Mouse (Mus musculus): ENCODE data around the gene Slc44a1. TPM values are rescaled to one million over a fixed set of nuclear protein-coding genes. Genes with fewer than 3 reads are reported as not detected.
A peak's percentile ranks its signal among the peaks of the same experiment; 100 is the strongest.

Gene Slc44a1
- polyA plus RNA-seq, 1 experiment from 2014 or later: 10.8 TPM

- WGBS: 85% methylated on average over 6 of the region's 6 CpGs
- DNase-seq (ENCODE audit: low spot score): no peak
- H3K4me3 ChIP-seq: no peak overlapping the region
These were observed 179.9 kb downstream of the Slc44a1 start for GRCm38 (mm10) chr4:53620104-53620503.

GRCm38 (mm10) chr4:53621084-53621483 is 180.9 kb downstream of the Slc44a1 start:
- H3K4me1 ChIP-seq (replicated peaks): peaks cover 13% of the 10 kb centered on the region
- H3K27me3 ChIP-seq (ENCODE audit: insufficient read depth, poor library complexity, severe bottlenecking): no peaks in the 10 kb centered on the region
- H3K36me3 ChIP-seq: no peaks in the 10 kb centered on the region
- H3K9me3 ChIP-seq: no peaks in the 10 kb centered on the region
- H3K27ac ChIP-seq: no peak overlapping the region
- no peak overlapping the region for H3K4me3 ChIP-seq
- WGBS: 81% methylated on average over 6 of the region's 6 CpGs
- no peak for DNase-seq (ENCODE audit: low spot score)

More at GRCm38 (mm10) chr4:53620104-53620503, 179.9 kb downstream of the Slc44a1 start:
- Histone ChIP-seq H3K36me3 (no peaks in the 10 kb centered on the region), H3K27me3 (ENCODE audit: insufficient read depth, poor library complexity, severe bottlenecking) (no peaks in the 10 kb centered on the region), H3K4me1 (replicated peaks) (peaks cover 10% of the 10 kb centered on the region), H3K9me3 (no peaks in the 10 kb centered on the region), H3K27ac (no peak overlapping the region)

DNA sequence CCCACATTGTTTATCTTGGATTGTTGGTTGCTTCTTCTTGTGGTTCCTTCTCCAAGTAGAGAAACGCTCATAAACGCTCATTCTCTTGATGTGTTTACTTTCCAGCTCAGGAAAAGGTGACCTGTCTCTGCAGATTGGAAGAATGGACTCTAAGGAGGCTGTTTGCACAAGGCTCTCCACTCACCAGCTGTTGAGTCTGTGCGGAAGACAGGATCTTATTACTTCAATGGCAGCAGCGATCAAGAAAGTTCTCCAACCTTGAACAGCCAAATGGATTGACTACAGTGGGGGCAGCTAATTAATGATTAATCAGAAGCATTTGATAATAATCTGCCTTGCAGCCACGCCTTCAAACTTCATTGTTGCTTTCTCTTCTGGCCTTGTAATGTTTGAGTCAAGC is 181.3 kb downstream of the Slc44a1 start:
- no peaks in the 10 kb centered on the region for H3K9me3 ChIP-seq
- H3K4me3 ChIP-seq: no peak overlapping the region
- H3K27ac ChIP-seq: no peak overlapping the region
- 81% methylated on average over 5 of the region's 5 CpGs for WGBS
- no peaks in the 10 kb centered on the region for H3K27me3 ChIP-seq (ENCODE audit: insufficient read depth, poor library complexity, severe bottlenecking)
- DNase-seq (ENCODE audit: low spot score): no peak
- no peaks in the 10 kb centered on the region for H3K36me3 ChIP-seq
- H3K4me1 ChIP-seq (replicated peaks): peaks cover 13% of the 10 kb centered on the region

- H3K27me3 ChIP-seq (ENCODE audit: insufficient read depth, poor library complexity, severe bottlenecking): no peaks in the 10 kb centered on the region
- H3K9me3 ChIP-seq: no peaks in the 10 kb centered on the region
- DNase-seq (ENCODE audit: low spot score): no peak
- no peak overlapping the region for H3K4me3 ChIP-seq
- H3K27ac ChIP-seq: no peak overlapping the region
- no peaks in the 10 kb centered on the region for H3K36me3 ChIP-seq
- H3K4me1 ChIP-seq (replicated peaks): peaks cover 14% of the 10 kb centered on the region
- 83% methylated on average over 1 of the region's 1 CpGs for WGBS
These were observed 183.5 kb downstream of the Slc44a1 start for GRCm38 (mm10) chr4:53623711-53624110.

- no peak overlapping the region for H3K27ac ChIP-seq
- WGBS: 51% methylated on average over 4 of the region's 4 CpGs
These were observed 184.6 kb downstream of the Slc44a1 start for GRCm38 (mm10) chr4:53624816-53625215.

DNA sequence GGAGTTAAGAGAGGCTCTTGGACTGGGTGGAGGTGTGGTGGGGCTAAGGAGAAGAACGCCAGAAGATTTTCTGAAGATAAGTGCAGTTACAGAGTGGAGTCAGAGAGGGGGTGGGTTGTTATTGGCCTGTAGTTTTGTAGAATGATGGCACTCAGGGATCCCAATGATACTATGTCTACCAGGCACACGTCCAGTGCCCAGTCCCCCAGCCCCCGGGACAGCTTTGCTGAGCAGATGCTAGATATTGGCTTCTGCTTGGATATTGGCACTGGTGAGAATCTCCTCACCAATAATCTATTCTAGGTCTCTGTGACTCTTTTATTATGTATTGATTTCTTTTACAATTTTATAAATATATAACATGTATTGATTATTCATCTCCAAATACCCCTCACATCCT is 185.1 kb downstream of the Slc44a1 start:
- no peak for DNase-seq (ENCODE audit: low spot score)
- H3K4me3 ChIP-seq: no peak overlapping the region
- WGBS: 87% methylated on average over 3 of the region's 3 CpGs
- peaks cover 18% of the 10 kb centered on the region for H3K4me1 ChIP-seq (replicated peaks)
- H3K27me3 ChIP-seq (ENCODE audit: insufficient read depth, poor library complexity, severe bottlenecking): no peaks in the 10 kb centered on the region
- H3K27ac ChIP-seq: no peak overlapping the region
- no peaks in the 10 kb centered on the region for H3K36me3 ChIP-seq
- no peaks in the 10 kb centered on the region for H3K9me3 ChIP-seq

More at GRCm38 (mm10) chr4:53624816-53625215, 184.6 kb downstream of the Slc44a1 start:
- Histone ChIP-seq H3K27me3 (ENCODE audit: insufficient read depth, poor library complexity, severe bottlenecking) (no peaks in the 10 kb centered on the region), H3K4me1 (replicated peaks) (peaks cover 18% of the 10 kb centered on the region), H3K36me3 (no peaks in the 10 kb centered on the region), H3K9me3 (no peaks in the 10 kb centered on the region), H3K4me3 (no peak overlapping the region)
- DNase-seq (ENCODE audit: low spot score): no peak

GRCm38 (mm10) chr4:53628924-53629323 is 188.7 kb downstream of the Slc44a1 start:
- no peak for DNase-seq (ENCODE audit: low spot score)
- Histone ChIP-seq H3K4me3 (no peak overlapping the region), H3K9me3 (no peaks in the 10 kb centered on the region), H3K27ac (no peak overlapping the region), H3K36me3 (no peaks in the 10 kb centered on the region), H3K4me1 (replicated peaks) (peaks cover 45% of the 10 kb centered on the region), H3K27me3 (ENCODE audit: insufficient read depth, poor library complexity, severe bottlenecking) (no peaks in the 10 kb centered on the region)
- WGBS: 57% methylated on average over 4 of the region's 4 CpGs

GRCm38 (mm10) chr4:53630963-53631315 is 190.7 kb downstream of the Slc44a1 start:
- Histone ChIP-seq H3K4me1 (replicated peaks) (peaks cover 40% of the 10 kb centered on the region), H3K27me3 (ENCODE audit: insufficient read depth, poor library complexity, severe bottlenecking) (no peaks in the 10 kb centered on the region), H3K9me3 (no peaks in the 10 kb centered on the region), H3K36me3 (no peaks in the 10 kb centered on the region), H3K27ac (peak overlapping the region; percentile 96), H3K4me3 (peak overlapping the region; percentile 91)
- WGBS: 7% methylated on average over 12 of the region's 12 CpGs
- DNase-seq (ENCODE audit: low spot score): no peak

- DNase-seq (ENCODE audit: low spot score): peak; percentile 83
- Histone ChIP-seq H3K4me3 (peak within 1 kb of the TSS; percentile 91), H3K4me1 (replicated peaks) (peaks cover 40% of the 10 kb centered on the region), H3K27ac (peak within 1 kb of the TSS; percentile 96), H3K36me3 (0 out of 2 replicates have a peak, but pooled peaks cover 4% of the 10 kb centered on the region), H3K27me3 (ENCODE audit: insufficient read depth, poor library complexity, severe bottlenecking) (no peaks in the 10 kb centered on the region), H3K9me3 (no peaks in the 10 kb centered on the region)
- under 1% methylated on average over 88 of the region's 88 CpGs for WGBS
These were observed 191.2 kb downstream of the Slc44a1 start, which contains the start of gene Fsd1l for GRCm38 (mm10) chr4:53631316-53632010. TSS of gene Fsd1l (plus strand) at chr4:53631471.

- no peaks in the 10 kb centered on the region for H3K27me3 ChIP-seq (ENCODE audit: insufficient read depth, poor library complexity, severe bottlenecking)
- peaks cover 40% of the 10 kb centered on the region for H3K4me1 ChIP-seq (replicated peaks)
- 4% methylated on average over 5 of the region's 5 CpGs for WGBS
- peak overlapping the region; percentile 96 for H3K27ac ChIP-seq
- H3K9me3 ChIP-seq: no peaks in the 10 kb centered on the region
- peaks cover 9% of the 10 kb centered on the region; the same call in 1 of the 2 replicates for H3K36me3 ChIP-seq
- H3K4me3 ChIP-seq: peak overlapping the region; percentile 91
- no peak for DNase-seq (ENCODE audit: low spot score)
These were observed 191.8 kb downstream of the Slc44a1 start for GRCm38 (mm10) chr4:53632011-53632349.

DNA sequence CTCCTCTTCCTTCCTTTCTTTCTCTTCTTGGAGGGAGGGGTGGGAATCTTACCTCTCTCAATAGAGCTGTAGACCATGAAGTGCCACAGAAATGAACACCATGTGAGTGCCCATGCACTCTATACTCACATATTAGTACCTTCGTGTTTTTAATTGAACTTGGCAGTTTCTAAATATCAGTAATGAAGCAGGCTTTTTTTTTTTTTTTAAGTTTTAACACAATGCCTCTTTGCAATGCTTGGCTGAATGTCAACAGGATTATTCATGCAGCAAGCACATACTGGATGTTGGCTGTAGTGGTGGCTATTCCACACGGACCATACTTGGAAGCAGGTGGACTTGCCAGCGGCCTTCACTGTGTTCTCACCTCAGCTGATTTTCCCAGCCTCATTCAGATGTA is 195.1 kb downstream of the Slc44a1 start:
- H3K36me3 ChIP-seq: peaks cover 19% of the 10 kb centered on the region
- H3K4me1 ChIP-seq (replicated peaks): peaks cover 32% of the 10 kb centered on the region
- H3K9me3 ChIP-seq: no peaks in the 10 kb centered on the region
- no peak for DNase-seq (ENCODE audit: low spot score)
- 87% methylated on average over 3 of the region's 3 CpGs for WGBS
- no peak overlapping the region for H3K4me3 ChIP-seq
- no peaks in the 10 kb centered on the region for H3K27me3 ChIP-seq (ENCODE audit: insufficient read depth, poor library complexity, severe bottlenecking)
- no peak overlapping the region for H3K27ac ChIP-seq

DNA sequence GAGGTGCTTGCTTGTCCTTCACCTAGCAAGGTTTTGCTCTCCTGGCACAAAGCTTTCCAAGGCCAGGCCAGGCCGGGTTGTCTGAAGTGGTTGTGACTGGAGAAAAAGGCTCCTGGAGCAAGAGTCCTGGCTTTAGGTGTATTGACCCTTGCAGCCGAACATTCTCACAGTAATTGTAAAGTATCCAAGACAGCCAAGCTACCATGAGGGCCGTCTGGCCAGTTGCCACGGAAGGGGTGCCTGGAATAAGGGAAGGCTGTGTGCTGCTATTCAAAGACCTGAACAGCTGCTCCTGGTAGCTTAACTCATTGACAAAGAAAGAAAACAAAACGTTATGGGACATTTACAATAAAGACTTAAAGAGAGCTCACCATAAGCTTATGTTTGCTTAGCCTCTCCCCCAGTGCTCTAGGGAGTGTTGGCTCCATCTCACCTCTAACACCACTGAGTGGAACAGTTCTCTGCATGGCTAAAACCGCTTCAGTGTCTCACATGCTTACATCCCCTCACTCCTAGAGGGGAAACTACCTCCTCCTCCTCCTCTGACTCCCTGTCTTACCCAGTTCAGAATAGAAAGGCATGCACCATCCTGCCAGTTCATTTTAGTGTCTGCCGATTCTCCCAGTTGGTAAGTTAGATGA is 197.2 kb downstream of the Slc44a1 start:
- H3K27ac ChIP-seq: no peak overlapping the region
- DNase-seq (ENCODE audit: low spot score): no peak
- H3K9me3 ChIP-seq: 0 out of 2 replicates have a peak, but pooled peaks cover 4% of the 10 kb centered on the region
- no peak overlapping the region for H3K4me3 ChIP-seq
- peaks cover 21% of the 10 kb centered on the region for H3K4me1 ChIP-seq (replicated peaks)
- peaks cover 34% of the 10 kb centered on the region for H3K36me3 ChIP-seq
- 72% methylated on average over 7 of the region's 7 CpGs for WGBS
- no peaks in the 10 kb centered on the region for H3K27me3 ChIP-seq (ENCODE audit: insufficient read depth, poor library complexity, severe bottlenecking)

DNA sequence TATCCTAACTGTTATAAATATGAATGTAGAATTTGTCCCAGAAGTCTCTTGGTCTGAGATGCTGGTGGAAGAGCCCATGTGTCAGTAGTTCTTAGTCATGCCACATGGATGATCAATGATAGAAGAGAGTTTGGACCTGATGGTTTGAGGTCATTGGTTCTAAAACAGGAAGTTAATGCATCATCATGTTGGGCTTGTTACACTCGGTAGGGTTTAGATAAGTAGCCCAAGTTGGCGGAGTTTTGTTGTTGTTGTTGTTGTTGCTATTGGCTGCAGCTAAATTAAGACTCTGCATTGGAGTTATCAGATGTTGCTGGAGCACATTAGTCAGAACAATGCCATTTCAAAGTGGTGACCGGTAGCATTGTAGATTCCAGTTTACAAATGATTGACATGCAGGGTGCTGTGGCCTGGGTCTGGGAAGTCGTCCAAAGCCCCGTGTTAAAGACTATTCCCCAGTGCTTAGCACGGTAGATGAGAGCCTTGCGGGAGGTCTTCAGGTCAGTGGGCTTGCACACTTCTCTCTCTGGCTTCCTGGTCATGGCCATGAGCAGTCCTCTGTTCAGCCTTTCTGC is 198.4 kb downstream of the Slc44a1 start:
- Histone ChIP-seq H3K36me3 (peaks cover 36% of the 10 kb centered on the region), H3K27me3 (ENCODE audit: insufficient read depth, poor library complexity, severe bottlenecking) (no peaks in the 10 kb centered on the region), H3K4me3 (no peak overlapping the region), H3K4me1 (replicated peaks) (peaks cover 8% of the 10 kb centered on the region), H3K9me3 (0 out of 2 replicates have a peak, but pooled peaks cover 4% of the 10 kb centered on the region), H3K27ac (no peak overlapping the region)
- WGBS: 90% methylated on average over 7 of the region's 7 CpGs
- no peak for DNase-seq (ENCODE audit: low spot score)
